Mouse (Mus musculus): ENCODE measurements around the gene Hoxd1.

Hoxd1 gene

GRCm38 (mm10) chr2:74748436-74748995 lies 14.3 kb upstream of the Hoxd1 start:
- DNase-seq (ENCODE audit: low read depth, low spot score): no peak

- DNase-seq (ENCODE audit: low read depth, low spot score): peak; percentile 68
These were observed 13.3 kb upstream of the Hoxd1 start for GRCm38 (mm10) chr2:74749337-74750121.

- DNase-seq (ENCODE audit: low read depth, low spot score): no peak
These were observed 12.0 kb upstream of the Hoxd1 start for GRCm38 (mm10) chr2:74750731-74751250.

GRCm38 (mm10) chr2:74751861-74752260 lies 10.9 kb upstream of the Hoxd1 start:
- DNase-seq (ENCODE audit: low read depth, low spot score): no peak

- DNase-seq (ENCODE audit: low read depth, low spot score): peak; percentile 29
These were observed 10.2 kb upstream of the Hoxd1 start for GRCm38 (mm10) chr2:74752431-74753174.

GRCm38 (mm10) chr2:74753175-74753523 lies 9.6 kb upstream of the Hoxd1 start:
- peak; percentile 39 for DNase-seq (ENCODE audit: low read depth, low spot score)

GRCm38 (mm10) chr2:74753711-74754110 lies 9.1 kb upstream of the Hoxd1 start:
- no peak for DNase-seq (ENCODE audit: low read depth, low spot score)

- DNase-seq (ENCODE audit: low read depth, low spot score): no peak
These were observed 2.6 kb upstream of the Hoxd1 start for GRCm38 (mm10) chr2:74760146-74760545.

GRCm38 (mm10) chr2:74761941-74762340 lies 839 bp upstream of the Hoxd1 start:
- DNase-seq (ENCODE audit: low read depth, low spot score): no peak

- peak; percentile 31 for DNase-seq (ENCODE audit: low read depth, low spot score)
These were observed 510 bp downstream of the Hoxd1 start for GRCm38 (mm10) chr2:74763245-74763735.

- DNase-seq (ENCODE audit: low read depth, low spot score): peak; percentile 19
These were observed 1.2 kb downstream of the Hoxd1 start for GRCm38 (mm10) chr2:74763976-74764375.

- no peak for DNase-seq (ENCODE audit: low read depth, low spot score)
These were observed 11.6 kb downstream of the Hoxd1 start for GRCm38 (mm10) chr2:74774359-74774758.

- DNase-seq (ENCODE audit: low read depth, low spot score): peak; percentile 27
These were observed 14.9 kb downstream of the Hoxd1 start for GRCm38 (mm10) chr2:74777536-74778275.

GRCm38 (mm10) chr2:74781386-74781785 lies 18.6 kb downstream of the Hoxd1 start:
- no peak for DNase-seq (ENCODE audit: low read depth, low spot score)

- DNase-seq (ENCODE audit: low read depth, low spot score): no peak
These were observed 32.8 kb downstream of the Hoxd1 start for GRCm38 (mm10) chr2:74795531-74795930.

GRCm38 (mm10) chr2:74808431-74808830 lies 45.7 kb downstream of the Hoxd1 start:
- no peak for DNase-seq (ENCODE audit: low read depth, low spot score)

Data from ZHBTc4 (cell line).